In genomic region chr9:50697706-50698041, GRCm38 (mm10) we compare ENCODE assay signal across 8 mouse cellular contexts. TPM values are rescaled to one million over a fixed set of nuclear protein-coding genes. Genes with fewer than 3 reads are reported as not detected.
A peak's percentile ranks its signal among the peaks of the same experiment; 100 is the strongest.
DNase-seq lines count a peak whose midpoint lies in the region; ATAC-seq lines count a peak whose summit lies in the region.

No protein-coding gene starts in this region.

- peak overlapping the region; percentile 93 for H3K4me2 ChIP-seq in hindbrain, embryonic 13.5 days
- H3K4me2 ChIP-seq in lung, embryonic 16.5 days (ENCODE audit: low read depth, low read length), result peak overlapping the region; percentile 98

- H3K4me1 ChIP-seq in hindbrain, embryonic 13.5 days (replicated peaks), result peaks cover 45% of the 10 kb centered on the region
- H3K4me1 ChIP-seq in lung, embryonic 16.5 days (replicated peaks; ENCODE audit: control insufficient read depth, insufficient read depth, low read length), result peaks cover 23% of the 10 kb centered on the region

- peak overlapping the region; percentile 62 for H3K4me3 ChIP-seq in hindbrain, embryonic 13.5 days
- peak overlapping the region; percentile 40 for H3K4me3 ChIP-seq in lung, embryonic 16.5 days (ENCODE audit: low read length)

- ATAC-seq in hindbrain, embryonic 13.5 days (ENCODE audit: low FRiP score), result peak; percentile 72
- peak; percentile 59 for ATAC-seq in lung, embryonic 16.5 days (ENCODE audit: low read depth)

- H3K9ac ChIP-seq in hindbrain, embryonic 13.5 days, result peak overlapping the region; percentile 80
- H3K9ac ChIP-seq in lung, embryonic 16.5 days (ENCODE audit: low read length), result peak overlapping the region; percentile 55; the same call in 1 of the 2 replicates

- H3K36me3 ChIP-seq in hindbrain, embryonic 13.5 days, result peaks cover 40% of the 10 kb centered on the region
- no peaks in the 10 kb centered on the region for H3K36me3 ChIP-seq in lung, embryonic 16.5 days (ENCODE audit: control insufficient read depth, insufficient read depth, low read length)

- H3K9me3 ChIP-seq in hindbrain, embryonic 13.5 days, result no peaks in the 10 kb centered on the region
- no peaks in the 10 kb centered on the region for H3K9me3 ChIP-seq in lung, embryonic 16.5 days (ENCODE audit: control insufficient read depth, low read length)

- H3K27ac ChIP-seq in hindbrain, embryonic 13.5 days, result peak overlapping the region; percentile 83
- no peak overlapping the region for H3K27ac ChIP-seq in lung, embryonic 16.5 days (ENCODE audit: low read length)

- H3K27me3 ChIP-seq in hindbrain, embryonic 13.5 days, result peaks cover 16% of the 10 kb centered on the region
- peaks cover 8% of the 10 kb centered on the region for H3K27me3 ChIP-seq in lung, embryonic 16.5 days (ENCODE audit: control insufficient read depth, insufficient read depth, low read depth, low read length)

- WGBS in hindbrain, embryonic 13.5 days, result under 1% methylated on average over 12 of the region's 12 CpGs
- 2% methylated on average over 12 of the region's 12 CpGs for WGBS in lung, embryonic 16.5 days

- DNase-seq in R1 (ENCODE audit: low read depth, low spot score), result peak; percentile 90
- DNase-seq in cerebellum, postnatal 14 days, result peak; percentile 85 to 87
- peak; percentile 86 for DNase-seq in frontal cortex, postnatal 36 days (ENCODE audit: low spot score in 2 of 2)
- DNase-seq in layer of hippocampus, postnatal 14 days (ENCODE audit: low spot score in 2 of 2), result peak; percentile 70 to 90
- DNase-seq in ovary, postnatal 36 days (ENCODE audit: low spot score), result peak; percentile 67
- peak; percentile 68 to 74 for DNase-seq in urinary bladder, postnatal 4 days (ENCODE audit: low spot score in 2 of 2)

RNA-seq across cellular contexts. Expression of gene Dlat, which starts 38.1 kb away (rescaled TPM):
- polyA plus RNA-seq in hindbrain, embryonic 13.5 days (2015; fragmentation: Nextera tagmentation; extraction: Ambion mirVana), result 45.0 and 46.3 TPM in 2 replicates
- total RNA-seq in layer of hippocampus, postnatal 14 days (2021), result 100 to 1,000 TPM; 142 to 149 TPM
- 40.5 and 43.6 TPM in 2 replicates for polyA plus RNA-seq in lung, embryonic 16.5 days (2015; fragmentation: Nextera tagmentation; extraction: Ambion mirVana)

RNA-seq across cellular contexts. Expression of gene Dixdc1, which starts 41.6 kb away (rescaled TPM):
- 35.0 and 36.4 TPM in 2 replicates for polyA plus RNA-seq in hindbrain, embryonic 13.5 days (2015; fragmentation: Nextera tagmentation; extraction: Ambion mirVana)
- 10 to 100 TPM; 75.2 to 79.8 TPM for total RNA-seq in layer of hippocampus, postnatal 14 days (2021)
- 6.9 and 8.1 TPM in 2 replicates for polyA plus RNA-seq in lung, embryonic 16.5 days (2015; fragmentation: Nextera tagmentation; extraction: Ambion mirVana)

RNA-seq across cellular contexts. Expression of gene 2310030G06Rik, which starts 48.7 kb away (rescaled TPM):
- polyA plus RNA-seq in hindbrain, embryonic 13.5 days (2015; fragmentation: Nextera tagmentation; extraction: Ambion mirVana), result 1.1 and 1.9 TPM in 2 replicates
- total RNA-seq in layer of hippocampus, postnatal 14 days (2021), result 1 to 10 TPM; 1.5 to 2.1 TPM
- polyA plus RNA-seq in lung, embryonic 16.5 days (2015; fragmentation: Nextera tagmentation; extraction: Ambion mirVana), result 14.9 and 18.5 TPM in 2 replicates

RNA-seq across cellular contexts. Expression of gene Cryab, which starts 53.5 kb away (rescaled TPM):
- polyA plus RNA-seq in hindbrain, embryonic 13.5 days (2015; fragmentation: Nextera tagmentation; extraction: Ambion mirVana), result 10.7 and 11.3 TPM in 2 replicates
- 10 to 100 TPM; 77.7 to 89.3 TPM for total RNA-seq in layer of hippocampus, postnatal 14 days (2021)
- polyA plus RNA-seq in lung, embryonic 16.5 days (2015; fragmentation: Nextera tagmentation; extraction: Ambion mirVana), result 173 and 174 TPM in 2 replicates

RNA-seq across cellular contexts. Expression of gene Hspb2, which starts 54.5 kb away (rescaled TPM):
- polyA plus RNA-seq in hindbrain, embryonic 13.5 days (2015; fragmentation: Nextera tagmentation; extraction: Ambion mirVana), result 1.3 and 1.7 TPM in 2 replicates
- 1 to 10 TPM; 1.3 to 1.8 TPM for total RNA-seq in layer of hippocampus, postnatal 14 days (2021)
- polyA plus RNA-seq in lung, embryonic 16.5 days (2015; fragmentation: Nextera tagmentation; extraction: Ambion mirVana), result 21.1 and 26.2 TPM in 2 replicates
